Mouse (Mus musculus) gastrocnemius, adult 18-20 months (tissue): ENCODE measurements around the gene Doxl2. TPM values are rescaled to one million over a fixed set of nuclear protein-coding genes. Genes with fewer than 3 reads are reported as not detected.
A peak's percentile ranks its signal among the peaks of the same experiment; 100 is the strongest.

Experiments used
- DNase-seq: peaks from one replicate; pipeline ENCODE4 v3.0.0; 2021; ENCODE audit warnings: low spot score
- total RNA-seq, 2 experiments: library from RNA; stranded (reverse); gene quantifications; 2 replicates each; pipeline ENCODE4 v1.2.3; 2021

Gene Doxl2
- total RNA-seq, 2 experiments from 2014 or later = not detected

DNA sequence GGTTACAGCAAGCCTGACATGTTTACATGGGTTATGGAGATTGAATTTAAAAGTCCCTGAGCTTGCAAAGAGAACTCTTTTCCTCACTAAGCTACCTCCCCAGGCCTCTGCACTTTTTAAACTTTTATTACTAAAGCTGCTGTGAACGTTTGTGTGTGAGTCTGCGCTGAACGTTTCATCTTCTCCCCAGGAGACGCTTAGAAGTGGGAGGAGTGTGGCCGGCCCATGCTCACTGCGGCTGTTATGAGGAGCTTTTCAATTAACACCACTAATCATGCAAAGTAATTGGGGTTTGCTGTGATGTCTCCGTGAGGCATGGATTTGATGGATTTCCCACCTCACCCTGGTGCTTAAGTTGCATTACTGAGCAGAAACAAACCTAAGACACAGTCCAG lies 34.4 kb downstream of the Doxl2 start:
- DNase-seq = no peak

DNA sequence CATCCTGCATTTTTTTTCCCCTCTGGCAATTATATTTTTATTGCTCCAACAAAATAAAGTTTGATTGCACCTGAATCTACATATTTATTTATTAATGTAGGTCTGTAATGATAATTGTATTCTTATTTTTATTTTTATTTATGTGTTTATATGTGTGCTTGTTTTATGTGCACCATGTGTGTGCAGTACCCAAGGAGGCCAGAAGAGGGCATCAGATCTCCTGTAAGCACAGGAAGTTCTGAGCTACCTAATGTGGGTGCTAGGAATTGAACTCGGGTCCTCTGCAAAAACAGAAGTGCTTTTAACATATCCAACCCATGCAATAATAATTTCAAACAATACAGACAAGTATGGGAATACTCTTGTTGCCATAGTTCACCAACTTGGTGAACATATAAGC lies 34.9 kb downstream of the Doxl2 start:
- DNase-seq = no peak

DNA sequence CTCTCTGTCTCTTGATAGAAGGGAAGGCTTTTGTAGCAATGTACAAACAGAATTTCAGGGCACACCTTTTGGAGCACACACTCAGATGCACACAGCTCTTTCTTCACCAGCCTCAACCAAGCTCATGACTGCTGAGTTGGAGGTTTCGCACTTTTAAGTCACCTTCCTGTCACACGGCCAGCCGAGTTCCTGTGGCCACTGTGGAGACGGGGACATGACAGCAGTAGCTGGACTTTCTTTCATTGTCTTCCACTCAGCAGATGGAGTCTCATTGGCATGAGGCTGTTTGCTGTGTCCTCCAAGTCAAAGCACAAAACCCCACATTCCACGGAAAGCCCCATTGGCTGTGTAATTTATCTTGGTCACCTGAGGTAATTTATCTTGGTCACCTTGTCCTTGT lies 36.4 kb downstream of the Doxl2 start:
- DNase-seq = no peak

DNA sequence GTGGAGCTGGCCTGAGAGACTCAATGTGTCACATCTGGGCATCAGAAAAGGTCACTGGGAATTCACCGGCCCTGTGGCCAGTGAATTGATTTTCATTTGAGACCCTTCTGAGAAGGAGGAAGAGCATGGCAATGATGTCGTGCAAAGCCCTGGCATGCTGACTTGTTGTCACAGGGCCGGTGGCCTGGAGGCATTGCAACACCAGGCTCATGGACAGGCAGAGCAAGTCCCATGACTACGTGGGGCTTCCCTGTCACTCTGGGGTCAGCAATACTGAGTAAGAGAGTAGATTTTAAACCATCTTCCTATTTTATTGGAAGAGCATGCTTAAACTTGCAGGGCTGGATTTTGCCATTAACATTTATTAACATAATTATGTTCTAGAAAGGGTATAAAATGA lies 38.3 kb downstream of the Doxl2 start:
- no peak for DNase-seq

DNA sequence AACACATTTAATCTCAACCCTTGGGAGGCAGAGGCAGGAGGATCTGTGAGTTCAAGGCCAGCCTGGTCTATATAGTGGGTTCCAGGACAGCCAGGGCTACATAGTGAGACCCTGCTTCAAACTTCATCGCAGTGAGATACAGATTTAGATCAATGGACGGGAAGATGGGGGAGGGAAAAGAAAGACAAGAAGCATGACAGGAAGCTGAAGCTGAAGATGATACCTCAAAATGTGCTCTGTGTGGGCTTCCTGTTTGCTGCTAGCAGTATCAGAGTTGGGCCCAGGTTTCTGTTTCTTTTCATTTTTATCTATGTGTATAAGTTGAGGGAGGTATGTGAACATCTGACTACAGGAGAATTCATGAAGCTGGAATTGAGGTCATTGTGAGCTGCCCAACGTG lies 38.7 kb downstream of the Doxl2 start:
- no peak for DNase-seq

DNA sequence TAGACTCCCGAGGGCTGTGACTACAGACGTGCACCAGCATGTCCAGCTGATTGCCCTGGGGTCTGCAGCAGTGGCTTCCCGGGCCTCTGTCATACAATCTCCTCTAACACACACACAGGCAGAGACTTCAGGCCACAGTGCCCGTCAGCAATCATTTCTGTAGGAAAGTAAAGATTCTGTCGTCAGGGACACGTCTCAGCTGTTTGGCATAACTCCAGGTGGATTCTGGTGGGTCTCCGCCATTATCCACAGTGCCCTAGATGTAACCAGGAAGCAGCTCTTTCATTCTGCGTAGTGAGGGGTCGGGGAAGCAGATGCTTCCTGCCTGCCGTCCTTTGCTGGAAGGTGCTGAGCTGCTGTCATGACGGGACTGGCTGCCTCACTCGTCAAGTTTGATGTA lies 42.4 kb downstream of the Doxl2 start:
- no peak for DNase-seq

GRCm38 (mm10) chr6:49019341-49019740 lies 44.6 kb downstream of the Doxl2 start:
- DNase-seq = no peak

GRCm38 (mm10) chr6:49021141-49022012 lies 46.6 kb downstream of the Doxl2 start:
- peak; percentile 24 for DNase-seq

GRCm38 (mm10) chr6:49022384-49022783 lies 47.6 kb downstream of the Doxl2 start:
- DNase-seq = no peak

- no peak for DNase-seq
Measured at GRCm38 (mm10) chr6:49023315-49023714, 48.6 kb downstream of the Doxl2 start.

GRCm38 (mm10) chr6:49025290-49025689 lies 50.5 kb downstream of the Doxl2 start:
- no peak for DNase-seq

DNA sequence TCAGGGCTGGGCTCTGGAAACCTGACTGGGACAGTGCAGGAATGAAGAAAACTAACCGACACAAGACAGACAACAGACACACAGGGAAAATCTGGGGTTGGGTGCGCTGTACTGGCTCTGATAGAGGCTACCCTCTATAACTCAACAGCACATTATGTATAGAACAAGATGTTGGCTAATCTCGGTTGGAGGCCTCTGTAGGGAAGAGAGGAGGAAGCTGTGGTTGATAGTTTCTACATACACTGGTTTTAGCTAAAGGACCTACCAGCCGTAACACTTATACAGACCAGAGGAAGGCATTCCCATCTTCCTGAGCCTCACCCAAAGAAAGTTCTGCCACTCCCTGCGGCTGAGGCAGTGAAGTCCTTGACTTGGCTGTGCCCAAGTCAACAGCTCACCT lies 51.7 kb downstream of the Doxl2 start:
- DNase-seq = no peak

- no peak for DNase-seq
Measured at GRCm38 (mm10) chr6:49028019-49028418, 53.3 kb downstream of the Doxl2 start.

Other genes starting within 250 kb of the Doxl2 start
- 1 to 10 TPM; 1.5 to 2.4 TPM for gene Gimap1, start 235.9 kb upstream of the Doxl2 start, total RNA-seq
- 1 to 10 TPM in 1 of 2 experiments, under 1 TPM in 1; 0.57 to 1.0 TPM for gene Gimap5, start 228.8 kb upstream of the Doxl2 start, total RNA-seq
- gene Gimap3, start 204.1 kb upstream of the Doxl2 start, total RNA-seq = under 1 TPM; 0.09 to 0.28 TPM
- gene Tmem176a, start 134.0 kb upstream of the Doxl2 start, total RNA-seq = 1 to 10 TPM; 3.3 to 3.9 TPM
- 1 to 10 TPM; 7.6 to 8.9 TPM for gene Tmem176b, start 133.5 kb upstream of the Doxl2 start, total RNA-seq
- gene Aoc1, start 102.1 kb upstream of the Doxl2 start, total RNA-seq = not detected
- gene 1600015I10Rik, start 45.1 kb upstream of the Doxl2 start, total RNA-seq = not detected
- gene Svs1, start 11.9 kb downstream of the Doxl2 start, total RNA-seq = not detected
- 1 to 10 TPM; 1.6 to 2.3 TPM for gene Gpnmb, start 61.6 kb downstream of the Doxl2 start, total RNA-seq
- 10 to 100 TPM; 42.5 to 47.7 TPM for gene Malsu1, start 98.8 kb downstream of the Doxl2 start, total RNA-seq
- under 1 TPM; 0.09 to 0.11 TPM for gene Igf2bp3, start 240.0 kb downstream of the Doxl2 start, total RNA-seq